ENCODE assay signal across 23 mouse cellular contexts in the genomic region with DNA sequence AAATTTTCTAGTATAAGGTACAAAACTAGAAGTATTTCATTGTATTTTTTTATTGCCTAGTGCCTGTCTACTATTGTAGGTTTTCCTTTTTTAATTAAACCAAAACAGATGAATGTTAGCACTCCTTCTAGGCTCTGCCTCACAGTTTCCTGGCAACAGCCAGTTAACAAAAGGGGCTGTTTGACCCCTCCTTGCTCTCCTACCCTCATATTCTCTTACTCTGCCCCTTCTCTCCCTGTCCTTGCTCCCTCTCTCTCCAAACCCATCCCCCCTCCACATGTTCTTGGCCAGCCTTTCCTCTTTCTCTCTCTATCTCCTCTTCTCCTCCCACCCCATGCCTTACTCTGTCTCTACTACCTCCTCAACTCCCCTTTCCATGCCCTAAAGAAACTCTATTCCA. TPM values are rescaled to one million over a fixed set of nuclear protein-coding genes. Genes with fewer than 3 reads are reported as not detected.
DNase-seq lines count a peak whose midpoint lies in the region; ATAC-seq lines count a peak whose summit lies in the region.
"Had no signal": no experiment of that assay in that cellular context is flagged by ENCODE, and none has a peak within 500 bp of the region (broad histone marks: within the 10 kb centered on the region; RNA-seq: fewer than 3 reads in every experiment).

No protein-coding gene starts in this region.

- H3K9me3 ChIP-seq in hindbrain, embryonic 10.5 days: no peaks in the 10 kb centered on the region
- H3K9me3 ChIP-seq in hindbrain, embryonic 14.5 days (ENCODE audit: control insufficient read depth, low read length): no peaks in the 10 kb centered on the region
- no peaks in the 10 kb centered on the region for H3K9me3 ChIP-seq in forebrain, embryonic 15.5 days
- H3K9me3 ChIP-seq in neural tube, embryonic 15.5 days (replicated peaks): no peaks in the 10 kb centered on the region
- H3K9me3 ChIP-seq: embryonic facial prominence, embryonic 13.5 days; hindbrain, embryonic 15.5 days; megakaryocyte, embryonic 14.5 days had no signal

- H3K4me3 ChIP-seq in hindbrain, embryonic 10.5 days: 0 out of 2 replicates have a peak overlapping the region, but pooled peaks have one; percentile 4
- no peak overlapping the region for H3K4me3 ChIP-seq in hindbrain, embryonic 14.5 days (replicated peaks; ENCODE audit: low read length)
- no peak overlapping the region for H3K4me3 ChIP-seq in forebrain, embryonic 15.5 days
- no peak overlapping the region for H3K4me3 ChIP-seq in neural tube, embryonic 15.5 days (replicated peaks)
- H3K4me3 ChIP-seq: embryonic facial prominence, embryonic 13.5 days; hindbrain, embryonic 15.5 days; megakaryocyte, embryonic 14.5 days; myocyte had no signal

- peaks cover 23% of the 10 kb centered on the region for H3K4me1 ChIP-seq in hindbrain, embryonic 10.5 days (replicated peaks)
- no peaks in the 10 kb centered on the region for H3K4me1 ChIP-seq in hindbrain, embryonic 14.5 days (replicated peaks; ENCODE audit: control insufficient read depth, insufficient read depth, low read length)
- H3K4me1 ChIP-seq in forebrain, embryonic 15.5 days: no peaks in the 10 kb centered on the region
- peaks cover 2% of the 10 kb centered on the region; the same call in 1 of the 2 replicates for H3K4me1 ChIP-seq in neural tube, embryonic 15.5 days
- H3K4me1 ChIP-seq: hindbrain, embryonic 15.5 days; megakaryocyte, embryonic 14.5 days had no signal

- H3K36me3 ChIP-seq in hindbrain, embryonic 10.5 days: peaks cover 12% of the 10 kb centered on the region
- H3K36me3 ChIP-seq in hindbrain, embryonic 14.5 days (replicated peaks; ENCODE audit: control insufficient read depth, insufficient read depth): no peaks in the 10 kb centered on the region
- H3K36me3 ChIP-seq in forebrain, embryonic 15.5 days: no peaks in the 10 kb centered on the region
- no peaks in the 10 kb centered on the region for H3K36me3 ChIP-seq in neural tube, embryonic 15.5 days
- H3K36me3 ChIP-seq: hindbrain, embryonic 15.5 days had no signal

- no peaks in the 10 kb centered on the region for H3K27me3 ChIP-seq in hindbrain, embryonic 10.5 days (ENCODE audit: insufficient read depth, poor library complexity, severe bottlenecking)
- no peaks in the 10 kb centered on the region for H3K27me3 ChIP-seq in hindbrain, embryonic 14.5 days (ENCODE audit: control insufficient read depth, insufficient read depth, low read length)
- H3K27me3 ChIP-seq in forebrain, embryonic 15.5 days: no peaks in the 10 kb centered on the region
- no peaks in the 10 kb centered on the region for H3K27me3 ChIP-seq in neural tube, embryonic 15.5 days (replicated peaks)
- H3K27me3 ChIP-seq: embryonic facial prominence, embryonic 13.5 days; hindbrain, embryonic 15.5 days; megakaryocyte, embryonic 14.5 days had no signal

- peak overlapping the region; percentile 81 for H3K27ac ChIP-seq in hindbrain, embryonic 10.5 days
- H3K27ac ChIP-seq in hindbrain, embryonic 14.5 days: no peak overlapping the region
- 0 out of 2 replicates have a peak overlapping the region, but pooled peaks have one; percentile 4 for H3K27ac ChIP-seq in forebrain, embryonic 15.5 days (replicated peaks)
- no peak overlapping the region for H3K27ac ChIP-seq in neural tube, embryonic 15.5 days (replicated peaks)
- H3K27ac ChIP-seq: embryonic facial prominence, embryonic 13.5 days; hindbrain, embryonic 15.5 days; kidney, postnatal 0 days; stomach, postnatal 0 days had no signal

- no peak for ATAC-seq in hindbrain, embryonic 14.5 days (ENCODE audit: low FRiP score)
- ATAC-seq in forebrain, embryonic 15.5 days (replicated peaks): no peak
- peak; percentile 21; the same call in 1 of the 2 replicates for ATAC-seq in neural tube, embryonic 15.5 days (ENCODE audit: low FRiP score)

- H3K9ac ChIP-seq in hindbrain, embryonic 14.5 days: no peak overlapping the region
- no peak overlapping the region for H3K9ac ChIP-seq in forebrain, embryonic 15.5 days (replicated peaks)
- H3K9ac ChIP-seq in neural tube, embryonic 15.5 days (replicated peaks): no peak overlapping the region
- H3K9ac ChIP-seq: embryonic facial prominence, embryonic 13.5 days; hindbrain, embryonic 15.5 days had no signal

- DNase-seq in hindbrain, embryonic 10.5 days (ENCODE audit: low spot score): peak; percentile 20
- DNase-seq in hindbrain, embryonic 14.5 days (ENCODE audit: low spot score): no peak
- peak; percentile 5 for DNase-seq in retina, embryonic 14.5 days (ENCODE audit: low spot score)
- no peak for DNase-seq in retina, postnatal 1 day
- DNase-seq in yolk sac, embryonic 10.5 days (ENCODE audit: low spot score): no peak
- DNase-seq in thymus, postnatal 25 days: no peak
- DNase-seq: adrenal gland, postnatal 25 days; cerebellum, adult 11-12 months; cerebellum, postnatal 36 days; gastrocnemius, postnatal 36 days; kidney, adult 11 months; left cerebral cortex, postnatal 4 days; lung, adult 18-20 months; lung, postnatal 14 days had no signal

- H3K4me2 ChIP-seq in hindbrain, embryonic 14.5 days (replicated peaks): no peak overlapping the region
- no peak overlapping the region for H3K4me2 ChIP-seq in forebrain, embryonic 15.5 days (replicated peaks)
- H3K4me2 ChIP-seq in neural tube, embryonic 15.5 days: no peak overlapping the region
- H3K4me2 ChIP-seq: embryonic facial prominence, embryonic 13.5 days; hindbrain, embryonic 15.5 days; liver, embryonic 11.5 days had no signal

RNA-seq across cellular contexts. Expression of a gene that starts 53.4 kb away (rescaled TPM):
- polyA plus RNA-seq in hindbrain, embryonic 10.5 days (2016; fragmentation: Nextera tagmentation; extraction: Ambion mirVana): 35.1 and 44.2 TPM in 2 replicates
- polyA plus RNA-seq in hindbrain, embryonic 14.5 days (2014; fragmentation: Nextera tagmentation; extraction: Ambion mirVana): 15.1 and 16.2 TPM in 2 replicates
- polyA plus RNA-seq in forebrain, embryonic 15.5 days (2015; fragmentation: Nextera tagmentation; extraction: Ambion mirVana): 20.2 and 21.5 TPM in 2 replicates
- 10.7 and 11.2 TPM in 2 replicates for polyA plus RNA-seq in neural tube, embryonic 15.5 days (2015; fragmentation: Nextera tagmentation; extraction: Ambion mirVana)

Comparison
In these comparisons a context has a peak if more than half of its experiments do, and no peak if none do; other contexts are left out.
1. DNase-seq: peak in hindbrain, embryonic 10.5 days (single experiment) and retina, embryonic 14.5 days (single experiment); none in hindbrain, embryonic 14.5 days (single experiment), retina, postnatal 1 day (single experiment), yolk sac, embryonic 10.5 days (single experiment) and thymus, postnatal 25 days (single experiment).
2. H3K27ac ChIP-seq: peak in hindbrain, embryonic 10.5 days (single experiment) and forebrain, embryonic 15.5 days (single experiment); none in hindbrain, embryonic 14.5 days (single experiment) and neural tube, embryonic 15.5 days (single experiment).